Mouse (Mus musculus): ENCODE data around the gene Casq2. TPM values are rescaled to one million over a fixed set of nuclear protein-coding genes. Genes with fewer than 3 reads are reported as not detected.

The Casq2 gene
- polyA plus RNA-seq (2015; fragmentation: Nextera tagmentation; extraction: Ambion mirVana) = 0.31 and 0.37 TPM in 2 replicates

DNA sequence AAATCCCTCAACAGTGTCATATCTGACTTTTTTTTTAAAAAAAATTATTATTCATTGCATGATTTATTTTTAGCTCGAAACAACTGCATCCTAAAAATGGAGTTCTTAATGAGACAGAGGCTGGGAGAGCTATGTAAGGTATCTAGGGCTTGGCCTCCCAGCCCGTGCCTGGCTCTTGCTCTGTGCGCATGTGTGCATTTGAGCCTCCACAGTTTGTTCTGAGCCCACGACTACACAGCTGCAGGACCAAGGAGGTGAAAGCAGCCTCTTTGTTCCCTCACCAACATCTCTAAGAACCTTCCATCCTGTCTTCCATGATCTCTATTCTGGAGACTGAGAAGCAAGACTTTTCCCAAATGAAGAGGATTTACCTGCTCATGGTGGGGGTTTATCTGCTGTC lies at the start of gene Casq2:
TSS of gene Casq2 (plus strand) at position 133 of the 400 bp plus-strand sequence.
- no peak within 1 kb of the TSS for H3K4me2 ChIP-seq
- no peak within 1 kb of the TSS for H3K9ac ChIP-seq
- no peak for ATAC-seq (ENCODE audit: low FRiP score, low read depth)
- H3K9me3 ChIP-seq = no peaks in the 10 kb centered on the region
- 0 out of 2 replicates have a peak, but pooled peaks cover 5% of the 10 kb centered on the region for H3K27me3 ChIP-seq
- no peaks in the 10 kb centered on the region for H3K36me3 ChIP-seq
- no peak within 1 kb of the TSS for H3K27ac ChIP-seq (replicated peaks)
- no peak within 1 kb of the TSS for H3K4me3 ChIP-seq
- H3K4me1 ChIP-seq (replicated peaks) = peaks cover 4% of the 10 kb centered on the region; the same call in 1 of the 2 replicates
- 80% methylated on average over 4 of the region's 4 CpGs for WGBS

DNA sequence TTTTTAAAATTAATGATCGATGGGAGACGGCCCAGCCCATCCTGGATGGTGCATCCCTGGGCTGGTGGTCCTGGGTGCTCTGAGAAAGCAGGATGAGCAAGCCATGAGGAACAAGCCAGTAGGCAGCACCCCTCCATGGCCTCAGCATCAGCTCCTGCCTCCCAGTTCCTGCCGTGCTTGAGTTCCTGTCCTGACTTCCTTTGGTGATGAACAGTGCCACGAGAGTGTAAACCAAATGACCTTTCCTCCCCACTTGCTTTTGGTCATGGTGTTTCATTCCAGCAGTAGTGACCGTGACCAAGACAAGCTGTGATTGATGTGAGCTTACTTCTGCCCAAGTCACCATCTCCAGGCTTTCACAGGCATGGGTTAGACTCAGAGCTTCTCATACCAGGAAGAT lies 48.4 kb upstream of the Casq2 start:
- H3K36me3 ChIP-seq = no peaks in the 10 kb centered on the region

GRCm38 (mm10) chr3:102038608-102039007 lies 47.6 kb upstream of the Casq2 start:
- no peak overlapping the region for H3K4me2 ChIP-seq
- H3K4me1 ChIP-seq (replicated peaks) = no peaks in the 10 kb centered on the region
- no peak for ATAC-seq (ENCODE audit: low FRiP score, low read depth)
- H3K9ac ChIP-seq = no peak overlapping the region
- H3K9me3 ChIP-seq = no peaks in the 10 kb centered on the region
- no peak overlapping the region for H3K4me3 ChIP-seq
- no peak overlapping the region for H3K27ac ChIP-seq (replicated peaks)
- no peaks in the 10 kb centered on the region for H3K27me3 ChIP-seq
- no peaks in the 10 kb centered on the region for H3K36me3 ChIP-seq
- WGBS = 70% methylated on average over 6 of the region's 6 CpGs

More for the DNA sequence above, 48.4 kb upstream of the Casq2 start:
- Histone ChIP-seq H3K9me3 (no peaks in the 10 kb centered on the region), H3K4me3 (no peak overlapping the region), H3K9ac (no peak overlapping the region), H3K27ac (replicated peaks) (no peak overlapping the region), H3K4me1 (replicated peaks) (no peaks in the 10 kb centered on the region), H3K4me2 (no peak overlapping the region), H3K27me3 (no peaks in the 10 kb centered on the region)
- WGBS = 93% methylated on average over 5 of the region's 5 CpGs
- ATAC-seq (ENCODE audit: low FRiP score, low read depth) = no peak

- ATAC-seq (ENCODE audit: low FRiP score, low read depth) = no peak
- H3K27me3 ChIP-seq = no peaks in the 10 kb centered on the region
- no peak overlapping the region for H3K4me2 ChIP-seq
- H3K27ac ChIP-seq (replicated peaks) = no peak overlapping the region
- WGBS = 86% methylated on average over 4 of the region's 4 CpGs
- no peaks in the 10 kb centered on the region for H3K36me3 ChIP-seq
- H3K9me3 ChIP-seq = no peaks in the 10 kb centered on the region
- H3K4me3 ChIP-seq = no peak overlapping the region
- no peaks in the 10 kb centered on the region for H3K4me1 ChIP-seq (replicated peaks)
- H3K9ac ChIP-seq = no peak overlapping the region
These were observed 44.6 kb upstream of the Casq2 start for GRCm38 (mm10) chr3:102041632-102042031.

- Histone ChIP-seq H3K4me3 (no peak overlapping the region), H3K4me2 (no peak overlapping the region), H3K27ac (replicated peaks) (no peak overlapping the region), H3K9ac (no peak overlapping the region), H3K9me3 (no peaks in the 10 kb centered on the region), H3K4me1 (replicated peaks) (peaks cover 11% of the 10 kb centered on the region; the same call in 1 of the 2 replicates), H3K36me3 (no peaks in the 10 kb centered on the region), H3K27me3 (no peaks in the 10 kb centered on the region)
- ATAC-seq (ENCODE audit: low FRiP score, low read depth) = no peak
- 55% methylated on average over 3 of the region's 3 CpGs for WGBS
These were observed 41.1 kb upstream of the Casq2 start for GRCm38 (mm10) chr3:102045071-102045470.

GRCm38 (mm10) chr3:102047532-102047931 lies 38.7 kb upstream of the Casq2 start:
- Histone ChIP-seq H3K9me3 (no peaks in the 10 kb centered on the region), H3K36me3 (no peaks in the 10 kb centered on the region), H3K4me3 (no peak overlapping the region), H3K27ac (replicated peaks) (no peak overlapping the region), H3K9ac (no peak overlapping the region), H3K4me2 (no peak overlapping the region), H3K27me3 (no peaks in the 10 kb centered on the region), H3K4me1 (replicated peaks) (peaks cover 11% of the 10 kb centered on the region; the same call in 1 of the 2 replicates)
- no peak for ATAC-seq (ENCODE audit: low FRiP score, low read depth)
- WGBS = 88% methylated on average over 2 of the region's 2 CpGs

DNA sequence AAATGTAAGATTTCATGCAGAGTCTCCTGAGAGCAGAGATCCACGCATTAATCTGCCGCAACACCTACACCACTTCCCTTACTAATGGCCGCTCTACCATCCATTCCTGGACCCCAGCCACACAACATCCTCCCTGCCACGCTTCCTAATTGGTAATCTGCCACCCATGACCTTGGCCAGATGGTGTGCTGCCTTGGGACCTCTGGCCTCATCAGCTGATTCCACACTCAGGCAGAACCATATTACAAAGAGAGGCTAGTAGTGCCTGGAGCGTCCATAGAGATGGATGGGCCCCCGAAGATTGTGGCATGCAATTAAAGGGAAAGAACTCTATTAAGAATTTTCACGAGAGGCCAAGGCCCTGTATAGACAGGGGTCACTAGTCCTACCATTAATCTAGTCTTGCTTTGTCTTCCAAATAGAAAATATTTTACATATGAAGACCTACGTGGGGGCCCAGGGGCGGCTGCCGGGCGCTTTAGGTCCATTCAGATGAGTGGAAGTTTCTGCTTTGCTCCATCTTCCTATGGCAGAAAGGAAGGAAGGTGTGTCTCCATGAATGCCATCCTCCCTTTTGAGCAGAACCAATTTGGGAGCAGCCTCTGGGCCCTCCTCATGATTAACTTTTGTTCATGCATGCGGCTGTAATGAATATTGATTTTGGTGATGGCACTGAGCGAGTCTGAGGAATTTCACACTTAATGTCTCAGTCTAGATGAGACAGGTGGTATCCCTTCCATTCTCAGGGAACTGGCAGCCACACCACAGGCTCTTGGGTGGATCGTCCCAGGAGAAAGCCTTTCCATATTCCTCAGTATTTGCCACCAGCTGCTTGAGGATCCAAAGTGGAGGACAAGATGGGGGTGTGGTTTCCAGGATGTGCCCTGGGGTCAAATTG lies 36.8 kb upstream of the Casq2 start:
- H3K4me3 ChIP-seq = no peak overlapping the region
- no peak overlapping the region for H3K9ac ChIP-seq
- H3K9me3 ChIP-seq = no peaks in the 10 kb centered on the region
- H3K36me3 ChIP-seq = no peaks in the 10 kb centered on the region
- H3K4me2 ChIP-seq = no peak overlapping the region
- H3K27me3 ChIP-seq = no peaks in the 10 kb centered on the region
- H3K4me1 ChIP-seq (replicated peaks) = peaks cover 11% of the 10 kb centered on the region; the same call in 1 of the 2 replicates
- no peak overlapping the region for H3K27ac ChIP-seq (replicated peaks)
- WGBS = 32% methylated on average over 14 of the region's 14 CpGs
- ATAC-seq (ENCODE audit: low FRiP score, low read depth) = peak; percentile 73

- ATAC-seq (ENCODE audit: low FRiP score, low read depth) = no peak
- WGBS = 38% methylated on average over 3 of the region's 3 CpGs
These were observed 34.2 kb upstream of the Casq2 start for GRCm38 (mm10) chr3:102052036-102052435.

DNA sequence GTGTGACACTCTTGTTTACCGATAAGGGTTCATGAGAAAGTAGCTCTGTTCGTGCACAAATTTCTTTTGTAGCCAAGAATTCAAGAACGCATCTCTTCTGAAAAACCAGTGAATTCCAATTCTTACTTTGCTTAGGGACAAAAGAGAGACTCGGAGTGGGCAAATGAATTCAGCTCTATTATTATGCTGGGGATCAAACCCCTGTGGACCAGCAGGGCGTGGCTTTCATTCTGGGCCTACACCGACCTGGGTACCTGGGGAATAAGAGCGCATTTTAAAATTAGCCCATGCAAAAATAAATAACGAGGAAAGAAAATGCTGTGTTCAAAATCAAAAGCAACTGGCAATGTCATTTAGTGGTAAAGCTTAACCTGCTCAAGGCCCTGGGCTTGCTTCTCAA lies 32.9 kb upstream of the Casq2 start:
- WGBS = 22% methylated on average over 8 of the region's 8 CpGs
- Histone ChIP-seq H3K9me3 (no peaks in the 10 kb centered on the region), H3K36me3 (no peaks in the 10 kb centered on the region), H3K9ac (no peak overlapping the region), H3K27ac (replicated peaks) (no peak overlapping the region), H3K4me2 (no peak overlapping the region), H3K27me3 (no peaks in the 10 kb centered on the region), H3K4me3 (no peak overlapping the region), H3K4me1 (replicated peaks) (peaks cover 17% of the 10 kb centered on the region)
- ATAC-seq (ENCODE audit: low FRiP score, low read depth) = no peak

More at GRCm38 (mm10) chr3:102052036-102052435, 34.2 kb upstream of the Casq2 start:
- H3K4me3 ChIP-seq = no peak overlapping the region
- H3K27me3 ChIP-seq = no peaks in the 10 kb centered on the region
- no peak overlapping the region for H3K9ac ChIP-seq
- no peaks in the 10 kb centered on the region for H3K36me3 ChIP-seq
- H3K9me3 ChIP-seq = no peaks in the 10 kb centered on the region
- H3K27ac ChIP-seq (replicated peaks) = no peak overlapping the region
- no peak overlapping the region for H3K4me2 ChIP-seq
- H3K4me1 ChIP-seq (replicated peaks) = peaks cover 15% of the 10 kb centered on the region

DNA sequence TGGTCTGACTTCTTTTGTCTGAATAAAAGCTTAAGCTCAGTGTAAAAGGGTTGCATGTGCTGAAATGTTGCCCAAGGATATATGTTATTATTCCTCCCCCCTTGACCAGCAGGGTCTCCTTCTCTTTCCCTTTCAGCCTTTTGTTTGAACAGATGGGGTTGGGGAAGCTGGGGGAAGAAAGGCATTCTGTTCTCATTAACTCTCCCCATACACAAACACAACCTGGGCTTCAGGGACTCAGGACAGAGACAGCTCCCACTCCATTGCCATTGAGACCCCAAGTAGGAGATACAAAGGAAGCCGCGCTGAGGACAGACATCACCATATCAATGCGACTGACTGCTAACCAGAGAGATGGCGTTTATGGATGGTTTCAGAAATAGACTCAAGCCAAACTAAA lies 30.3 kb upstream of the Casq2 start:
- no peaks in the 10 kb centered on the region for H3K9me3 ChIP-seq
- ATAC-seq (ENCODE audit: low FRiP score, low read depth) = no peak
- H3K9ac ChIP-seq = no peak overlapping the region
- 0 out of 2 replicates have a peak overlapping the region, but pooled peaks have one; percentile 25 for H3K27ac ChIP-seq (replicated peaks)
- H3K27me3 ChIP-seq = no peaks in the 10 kb centered on the region
- peaks cover 6% of the 10 kb centered on the region for H3K4me1 ChIP-seq (replicated peaks)
- no peak overlapping the region for H3K4me2 ChIP-seq
- no peak overlapping the region for H3K4me3 ChIP-seq
- no peaks in the 10 kb centered on the region for H3K36me3 ChIP-seq
- WGBS = 10% methylated on average over 4 of the region's 4 CpGs

DNA sequence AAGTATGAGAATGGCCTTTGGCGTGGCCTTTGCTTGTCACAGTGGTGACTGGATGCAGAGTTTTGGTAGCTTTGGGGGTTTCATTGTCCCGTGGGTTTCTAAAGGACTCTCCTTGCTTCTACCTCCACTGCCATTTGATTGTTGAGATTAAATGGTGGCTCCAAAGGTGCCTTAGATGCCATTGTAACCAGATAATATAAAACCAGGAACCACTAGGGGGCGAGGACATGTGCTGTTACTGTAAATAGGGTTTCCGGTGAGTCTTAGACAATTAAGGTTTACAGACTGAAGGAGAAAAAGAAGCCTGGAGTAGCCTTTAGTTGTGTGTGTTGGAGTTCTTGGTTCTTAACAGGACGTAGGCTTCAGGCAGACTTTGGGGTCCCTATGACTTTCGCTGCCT lies 26.1 kb upstream of the Casq2 start:
- H3K27ac ChIP-seq (replicated peaks) = no peak overlapping the region
- H3K36me3 ChIP-seq = no peaks in the 10 kb centered on the region
- no peaks in the 10 kb centered on the region for H3K27me3 ChIP-seq
- no peaks in the 10 kb centered on the region for H3K9me3 ChIP-seq
- no peak overlapping the region for H3K4me3 ChIP-seq
- H3K4me2 ChIP-seq = no peak overlapping the region
- no peak for ATAC-seq (ENCODE audit: low FRiP score, low read depth)
- no peak overlapping the region for H3K9ac ChIP-seq
- H3K4me1 ChIP-seq (replicated peaks) = peaks cover 12% of the 10 kb centered on the region
- WGBS = 77% methylated on average over 6 of the region's 6 CpGs

DNA sequence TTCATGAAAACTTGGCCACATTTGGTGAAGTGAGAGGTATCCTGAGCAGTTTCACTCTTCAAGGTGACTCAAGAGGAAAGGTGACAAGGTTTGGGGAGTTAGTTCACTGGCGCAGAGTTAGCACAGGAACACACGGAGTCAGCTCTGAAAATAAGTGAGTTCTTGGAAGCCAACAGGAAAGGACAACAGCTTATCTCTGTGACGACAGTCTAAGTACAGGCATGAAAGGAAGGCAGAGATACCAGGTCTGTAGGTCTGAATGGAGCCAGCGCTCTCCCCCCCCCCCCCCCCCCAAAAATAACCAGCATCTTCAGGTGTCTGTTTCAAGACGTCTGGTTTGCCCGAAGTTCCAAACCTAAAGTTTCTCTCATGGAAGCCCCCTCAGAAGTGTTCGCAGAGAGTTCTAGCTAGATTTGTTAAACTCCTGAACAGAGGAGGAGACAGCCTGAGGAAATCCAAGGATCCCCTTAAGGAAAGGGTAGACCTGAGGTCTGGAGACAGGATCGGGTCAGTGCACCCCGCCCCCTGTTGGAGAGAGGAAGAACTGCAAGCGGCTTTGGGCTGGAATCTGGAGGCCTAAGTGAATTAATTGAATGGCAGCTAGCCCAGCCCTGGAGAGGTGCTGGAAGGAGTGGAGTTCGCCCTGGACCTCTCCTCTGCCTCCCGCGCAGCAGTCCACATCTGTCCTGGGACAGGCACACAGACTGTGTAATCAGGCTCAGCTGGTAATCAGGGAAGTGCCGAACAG lies 24.1 kb upstream of the Casq2 start:
- ATAC-seq (ENCODE audit: low FRiP score, low read depth) = peak; percentile 51; the same call in 1 of the 2 replicates
- H3K27ac ChIP-seq (replicated peaks) = no peak overlapping the region
- H3K9ac ChIP-seq = no peak overlapping the region
- 46% methylated on average over 14 of the region's 14 CpGs for WGBS
- H3K4me3 ChIP-seq = no peak overlapping the region
- no peaks in the 10 kb centered on the region for H3K27me3 ChIP-seq
- H3K9me3 ChIP-seq = no peaks in the 10 kb centered on the region
- no peaks in the 10 kb centered on the region for H3K36me3 ChIP-seq
- 0 out of 2 replicates have a peak, but pooled peaks cover 6% of the 10 kb centered on the region for H3K4me1 ChIP-seq (replicated peaks)
- no peak overlapping the region for H3K4me2 ChIP-seq

Data from hindbrain, embryonic 15.5 days (tissue).